Mouse (Mus musculus) left cerebral cortex, adult 8-10 months (tissue): ENCODE results near the gene Gm48551. TPM values are rescaled to one million over a fixed set of nuclear protein-coding genes. Genes with fewer than 3 reads are reported as not detected.
A peak's percentile ranks its signal among the peaks of the same experiment; 100 is the strongest.

ENCODE experiments used
- DNase-seq, 2 experiments: peaks; one replicate each; pipeline ENCODE4 v3.0.0; 2022; ENCODE audit warnings: low spot score in 2 of 2
- total RNA-seq, 4 experiments: library from RNA; stranded (reverse); gene quantifications; 2 replicates each; pipeline ENCODE4 v1.2.4; 2022

Gm48551 gene
- 1 to 10 TPM; 2.0 to 5.2 (median 4.0) TPM for total RNA-seq

DNA sequence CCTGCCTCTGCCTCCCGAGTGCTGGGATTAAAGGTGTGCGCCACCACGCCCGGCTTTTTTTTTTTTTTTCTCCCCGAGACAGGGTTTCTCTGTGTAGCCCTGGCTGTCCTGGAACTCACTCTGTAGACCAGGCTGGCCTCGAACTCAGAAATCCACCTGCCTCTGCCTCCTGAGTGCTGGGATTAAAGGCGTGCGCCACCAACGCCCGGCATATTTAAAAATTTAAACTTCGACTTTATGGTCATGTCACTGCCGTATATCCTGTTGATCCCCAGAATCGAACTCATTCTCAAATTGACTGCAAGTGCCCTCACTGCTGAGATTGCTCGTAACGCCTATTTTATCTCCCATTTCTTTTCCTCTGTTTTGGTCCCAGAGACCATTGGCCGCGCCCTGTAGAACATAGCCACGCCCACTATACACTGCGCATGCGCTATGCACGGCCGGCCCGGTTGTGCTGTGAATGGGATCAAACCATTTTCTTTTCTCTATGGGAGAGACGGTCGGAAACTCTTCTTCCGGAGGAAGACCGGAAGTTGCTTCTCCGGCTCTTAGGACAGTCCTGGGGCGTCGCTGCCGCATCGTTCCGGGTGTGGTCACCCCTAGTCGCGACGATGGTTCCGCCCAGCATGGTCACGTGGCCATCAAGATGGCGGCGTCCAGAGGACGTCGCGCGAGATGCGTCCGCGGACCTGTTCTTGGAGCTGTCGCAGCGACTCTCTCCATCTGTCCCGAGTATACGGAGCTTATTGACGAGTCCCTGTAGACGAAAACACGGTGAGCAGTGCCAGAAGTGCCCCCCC is at the start of gene Gm48551, which contains the start of gene Dohh:
Gm48551 (plus strand) TSS at position 665 of the 803 bp plus-strand sequence.
Dohh (plus strand) TSS at position 627 of the 803 bp plus-strand sequence.
- peak; percentile 99 for DNase-seq

- no peak for DNase-seq
Measured at GRCm38 (mm10) chr10:81335393-81336340, 48.6 kb upstream of the Gm48551 start.

DNA sequence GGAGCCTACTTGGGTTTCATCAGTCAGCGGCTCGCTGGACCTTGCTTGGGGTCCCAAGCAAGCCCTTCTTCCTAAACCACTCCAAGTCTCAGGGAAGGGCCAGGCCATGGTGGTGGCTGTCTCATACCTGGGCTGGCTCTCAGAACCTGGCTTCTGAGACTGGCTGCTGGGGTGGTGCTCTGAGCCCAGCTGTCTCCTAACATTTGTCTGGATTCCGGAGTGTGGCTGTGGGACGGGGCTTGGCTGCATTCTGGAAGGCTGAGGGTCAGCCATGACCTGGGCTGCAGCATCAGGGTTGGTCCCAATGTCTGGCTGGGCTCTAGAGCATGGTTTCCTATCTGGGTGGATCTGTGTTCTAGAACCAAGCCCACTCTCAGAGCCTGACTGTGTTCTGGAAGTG is 47.7 kb upstream of the Gm48551 start:
- DNase-seq: no peak

- no peak for DNase-seq
Measured at GRCm38 (mm10) chr10:81340551-81341332, 43.5 kb upstream of the Gm48551 start.

DNA sequence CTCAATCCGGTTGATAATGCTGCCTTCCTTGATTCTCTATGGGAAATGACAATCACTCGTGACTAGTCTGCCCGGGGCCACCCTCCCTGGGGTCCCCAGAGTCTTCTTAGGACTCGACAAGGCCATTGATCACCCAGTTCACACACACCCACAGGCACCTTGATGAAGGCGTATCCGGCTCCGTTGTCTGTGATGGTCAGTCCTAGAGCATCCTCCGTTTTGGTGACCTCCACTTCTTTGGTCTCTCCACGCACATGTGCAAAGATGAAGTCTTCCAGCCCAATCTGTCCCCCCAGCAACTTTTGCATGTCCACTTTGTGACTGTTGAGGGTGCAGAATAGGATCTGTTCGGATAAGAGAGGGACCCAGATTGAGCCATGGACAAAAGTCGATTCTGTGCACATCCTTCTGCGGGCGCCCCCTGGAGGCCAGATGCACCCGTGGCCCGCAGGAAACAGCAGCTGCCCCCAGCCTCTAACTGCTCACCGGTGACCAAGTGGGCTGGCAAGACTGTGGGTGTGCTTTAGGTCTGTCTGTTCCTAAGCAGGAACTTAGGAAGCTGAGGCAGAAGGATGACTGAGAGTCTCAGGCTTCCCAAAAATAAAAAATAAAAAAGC is 42.8 kb upstream of the Gm48551 start:
- no peak for DNase-seq

GRCm38 (mm10) chr10:81342686-81343505 is 41.4 kb upstream of the Gm48551 start, which contains the start of gene Gipc3:
TSS of gene Gipc3 (minus strand) at chr10:81343266.
- no peak for DNase-seq

GRCm38 (mm10) chr10:81344421-81345161 is 39.7 kb upstream of the Gm48551 start:
- DNase-seq: no peak

DNA sequence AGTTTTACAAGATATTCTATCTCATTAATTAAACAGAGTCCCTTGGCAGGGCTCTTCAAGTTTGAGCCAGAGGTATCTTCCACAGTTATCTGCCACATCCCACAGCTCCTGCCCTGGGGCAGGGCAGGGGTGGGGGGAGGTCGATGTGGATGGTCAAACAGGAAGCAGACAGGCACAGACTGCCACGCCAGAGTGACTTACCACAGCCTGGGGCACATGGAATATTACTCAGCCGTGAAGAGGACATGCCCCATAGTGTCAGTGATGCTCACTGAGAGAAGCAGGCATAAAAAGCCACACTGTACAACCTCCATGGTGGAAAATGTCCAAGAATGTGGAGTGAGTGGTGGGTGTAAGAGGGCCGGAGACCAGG is 39.1 kb upstream of the Gm48551 start:
- DNase-seq: no peak

GRCm38 (mm10) chr10:81346453-81347067 is 37.7 kb upstream of the Gm48551 start:
- DNase-seq: no peak

DNA sequence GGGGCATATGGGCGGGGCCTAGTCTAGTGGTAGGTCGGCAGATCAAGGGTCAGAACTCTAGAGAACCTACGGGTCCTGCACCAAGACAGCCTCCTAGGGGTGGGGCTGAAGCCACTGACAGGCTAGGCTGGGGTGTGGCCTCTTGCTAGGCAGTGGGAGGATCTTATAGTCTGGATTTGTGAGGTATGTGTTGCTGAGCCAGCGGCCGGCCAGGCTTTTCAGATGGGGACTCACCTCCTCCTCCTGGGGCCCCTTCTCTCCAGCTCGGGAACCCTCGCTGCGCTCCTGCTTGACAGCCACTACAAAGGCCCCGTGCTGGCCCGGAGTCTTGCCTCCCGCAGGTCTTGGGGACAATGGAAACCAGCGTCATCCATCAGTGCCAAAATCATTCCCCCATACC is 35.1 kb upstream of the Gm48551 start:
- no peak for DNase-seq

- DNase-seq: no peak
Measured at GRCm38 (mm10) chr10:81349961-81350350, 34.3 kb upstream of the Gm48551 start.

- peak; percentile 98 to 99 for DNase-seq
Measured at GRCm38 (mm10) chr10:81350351-81351063, 33.8 kb upstream of the Gm48551 start, which contains the start of gene Hmg20b. TSS of gene Hmg20b (minus strand) at chr10:81350480.

GRCm38 (mm10) chr10:81351678-81352291 is 32.5 kb upstream of the Gm48551 start:
- DNase-seq: no peak

DNA sequence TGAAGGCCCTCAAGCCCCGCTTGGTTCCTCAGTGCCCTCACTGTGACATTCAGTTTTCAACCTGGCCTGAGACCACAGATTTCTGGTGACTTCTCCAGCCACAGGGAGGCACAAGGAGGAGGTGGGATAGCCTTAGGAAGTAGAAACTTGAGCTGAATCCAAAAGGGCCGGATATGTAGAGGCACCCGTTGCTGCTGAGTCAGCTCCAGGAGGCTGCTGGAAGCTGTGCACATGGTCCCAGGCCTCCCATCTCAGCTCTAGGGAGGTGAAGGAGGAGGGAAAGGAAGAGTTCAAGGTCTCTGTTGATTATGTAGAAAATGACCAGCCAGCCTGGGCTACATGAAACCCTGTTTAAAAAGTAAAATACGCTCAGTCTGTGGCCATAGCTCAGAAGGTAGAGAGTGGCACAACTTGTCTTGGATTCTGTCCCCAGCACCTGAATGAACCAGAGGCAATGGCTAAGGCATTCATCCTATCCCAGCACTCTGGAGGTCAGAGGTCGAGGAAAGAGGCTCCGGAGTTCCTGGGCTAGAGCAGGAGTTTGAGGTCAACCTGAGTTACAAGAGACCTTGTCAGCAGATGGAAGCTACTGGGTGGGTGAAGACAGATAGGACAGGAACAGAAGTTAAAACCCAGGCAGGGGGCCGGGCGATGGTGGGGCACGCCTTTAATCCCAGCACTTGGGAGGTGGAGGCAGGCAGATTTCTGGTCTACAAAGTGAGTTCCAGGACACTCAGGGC is 29.4 kb upstream of the Gm48551 start:
- no peak for DNase-seq

DNA sequence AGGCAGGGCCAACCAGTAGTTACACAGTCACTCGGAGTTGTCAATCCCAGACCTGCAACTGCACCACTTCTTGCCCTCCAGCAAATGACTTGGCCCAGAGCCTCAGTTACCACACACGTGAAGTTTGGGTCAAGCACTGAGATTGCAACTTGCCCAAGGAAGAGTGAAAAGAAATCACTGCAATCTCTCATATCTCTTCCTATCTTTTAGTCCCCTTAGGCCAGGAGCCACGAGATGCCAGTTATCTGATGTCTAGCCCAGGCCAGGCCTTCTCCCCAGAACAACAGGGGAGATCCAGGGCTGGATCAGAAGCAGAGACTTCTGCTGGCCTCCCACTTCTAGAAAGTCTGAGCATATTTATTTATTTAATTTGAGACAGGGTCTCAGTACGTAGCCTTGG is 28.7 kb upstream of the Gm48551 start:
- no peak for DNase-seq

DNA sequence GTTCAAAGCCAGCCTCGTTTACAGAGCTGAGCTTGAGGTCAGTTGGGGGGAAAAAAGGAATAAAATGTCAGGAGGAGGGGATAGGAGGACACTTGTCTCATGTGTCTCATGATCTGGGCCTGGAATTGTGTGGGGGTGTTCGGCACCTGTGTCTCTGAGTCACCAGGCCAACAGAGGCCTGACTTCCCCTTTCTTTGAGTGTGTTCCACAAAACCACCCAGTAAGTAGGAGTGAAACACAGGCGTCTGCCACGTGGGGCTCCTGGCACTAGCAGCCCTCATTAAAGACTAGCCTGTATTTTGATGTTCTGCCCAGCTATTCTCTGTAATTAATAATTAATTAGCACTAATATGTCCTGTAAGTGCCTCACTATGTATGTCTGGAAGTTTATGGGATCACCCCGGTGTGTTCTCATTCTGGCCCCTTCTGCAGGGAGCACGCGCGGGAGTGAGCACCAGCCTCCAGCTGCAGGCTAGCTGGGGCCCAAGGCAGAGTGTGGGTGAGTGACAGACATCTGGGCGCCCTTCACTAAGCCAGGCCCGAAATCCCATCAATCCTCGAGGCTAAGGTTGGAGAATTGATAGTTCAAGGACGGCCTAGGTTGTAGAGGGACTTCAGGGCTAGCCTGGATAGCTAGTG is 27.8 kb upstream of the Gm48551 start:
- DNase-seq: no peak
